Mouse (Mus musculus) WW6 (cell line): ENCODE results near the gene Slc43a1.
"Not testable (repeated sequence)": the region's sequence is repeated elsewhere in the genome, so short reads cannot be mapped to it uniquely, and the experiment has no call there.

Experiments
- DNase-seq: peaks from one replicate; pipeline ENCODE4 v3.0.0-alpha.2; 2013; ENCODE audit warnings: low read depth, low spot score

Slc43a1 gene

GRCm38 (mm10) chr2:84895495-84896198 is 57.0 kb downstream of the Slc43a1 start:
- DNase-seq: no peak

GRCm38 (mm10) chr2:84896686-84897085 is 58.0 kb downstream of the Slc43a1 start:
- not testable (repeated sequence) for DNase-seq

- no peak for DNase-seq
Measured at GRCm38 (mm10) chr2:84912722-84913121, 74.1 kb downstream of the Slc43a1 start.
